Mouse (Mus musculus) MEL (cell line): ENCODE data around the gene Unc13a. TPM values are rescaled to one million over a fixed set of nuclear protein-coding genes. Genes with fewer than 3 reads are reported as not detected.

ENCODE experiments used
- DNase-seq: peaks from one replicate; pipeline ENCODE4 v3.0.0; 2011; ENCODE audit warnings: low read depth, low spot score
- H3K27ac ChIP-seq: 2 replicates; pipeline ENCODE4 v1.5.1; 2012; ENCODE audit warnings: low read depth, mild to moderate bottlenecking, control low read depth, low read length, moderate library complexity; ENCODE audit not compliant: control insufficient read depth
- H3K27me3 ChIP-seq, 2 experiments: fragments of 150-350 bp in 1 of 2; sonication (generic) in 1 of 2; 2 replicates each; pipeline ENCODE4 v1.6.1; 2012; ENCODE audit warnings: low read length in 2 of 2, mild to moderate bottlenecking in 2 of 2, improper control_type of control experiment in 1 of 2, moderate library complexity in 1 of 2; ENCODE audit not compliant: insufficient read depth in 2 of 2, control insufficient read depth in 1 of 2
- H3K36me3 ChIP-seq, 2 experiments: 2 replicates each; pipeline ENCODE4 v1.6.1; 2012 to 2014; ENCODE audit warnings: low read length in 2 of 2, improper control_type of control experiment in 1 of 2, inconsistent platforms in 1 of 2, mild to moderate bottlenecking in 1 of 2; ENCODE audit not compliant: insufficient read depth in 2 of 2, control insufficient read depth in 1 of 2
- H3K4me1 ChIP-seq, 2 experiments: fragments of 150-350 bp in 1 of 2; sonication (generic) in 1 of 2; 2 replicates each; pipeline ENCODE4 v1.6.1; 2012; ENCODE audit warnings: low read length in 2 of 2, improper control_type of control experiment in 1 of 2, mild to moderate bottlenecking in 1 of 2; ENCODE audit not compliant: insufficient read depth in 2 of 2, control insufficient read depth in 1 of 2
- H3K4me3 ChIP-seq, 2 experiments: fragments of 150-350 bp in 1 of 2; sonication (generic) in 1 of 2; 2 replicates each; pipeline ENCODE4 v1.5.1; 2012; ENCODE audit warnings: low read depth in 2 of 2, low read length in 2 of 2, mild to moderate bottlenecking in 2 of 2, moderate library complexity in 2 of 2, control low read depth in 1 of 2, improper control_type of control experiment in 1 of 2; ENCODE audit not compliant: control insufficient read depth in 1 of 2, insufficient read depth in 1 of 2
- H3K79me2 ChIP-seq: 2 replicates; pipeline ENCODE4 v1.6.1; 2012; ENCODE audit warnings: mild to moderate bottlenecking, low read length, moderate library complexity; ENCODE audit not compliant: control insufficient read depth, poor library complexity, insufficient read depth
- H3K9ac ChIP-seq: 2 replicates; pipeline ENCODE4 v1.6.1; 2012; ENCODE audit warnings: low read depth, mild to moderate bottlenecking, control low read depth, low read length, moderate library complexity; ENCODE audit not compliant: control insufficient read depth, poor library complexity, severe bottlenecking
- H3K9me3 ChIP-seq: fragments of 150-350 bp; sonication (generic); replicated peaks from 2 replicates; pipeline ENCODE4 v1.6.1; 2012; ENCODE audit warnings: mild to moderate bottlenecking, low read length, improper control_type of control experiment, moderate library complexity; ENCODE audit not compliant: insufficient read depth
- BHLHE40 ChIP-seq: IDR thresholded peaks from 2 replicates; pipeline ENCODE4 v1.6.1; 2012; ENCODE audit warnings: low read depth, mild to moderate bottlenecking, inconsistent platforms, low read length, improper control_type of control experiment, borderline replicate concordance
- CTCF ChIP-seq, 3 experiments: IDR thresholded peaks in 2 of 3; conservative IDR thresholded peaks in 1 of 3; 2 replicates each; pipeline ENCODE4 v1.5.1; 2011 to 2012; ENCODE audit warnings: low read length in 3 of 3, low read depth in 2 of 3, mild to moderate bottlenecking in 2 of 3, improper control_type of control experiment in 1 of 3, inconsistent platforms in 1 of 3, mixed read lengths in 1 of 3, moderate library complexity in 1 of 3; ENCODE audit not compliant: control insufficient read depth in 1 of 3, insufficient read depth in 1 of 3, poor library complexity in 1 of 3, severe bottlenecking in 1 of 3
- E2F4 ChIP-seq: IDR thresholded peaks from 2 replicates; pipeline ENCODE4 v1.6.1; 2011; ENCODE audit warnings: low read depth, low read length, improper control_type of control experiment, borderline replicate concordance
- KAT2A ChIP-seq: conservative IDR thresholded peaks from 2 replicates; pipeline ENCODE4 v1.6.1; 2012; ENCODE audit warnings: low read depth, low read length, improper control_type of control experiment, inconsistent platforms
- MAFK ChIP-seq: IDR thresholded peaks from 2 replicates; pipeline ENCODE4 v1.6.1; 2011; ENCODE audit warnings: low read depth, mild to moderate bottlenecking, low read length, improper control_type of control experiment, borderline replicate concordance
- MAX ChIP-seq: IDR thresholded peaks from 2 replicates; pipeline ENCODE4 v1.6.1; 2011; ENCODE audit warnings: low read length, improper control_type of control experiment
- MAZ ChIP-seq: IDR thresholded peaks from 2 replicates; pipeline ENCODE4 v1.6.1; 2012; ENCODE audit warnings: low read depth, mild to moderate bottlenecking, inconsistent platforms, low read length, improper control_type of control experiment
- MEF2A ChIP-seq: IDR thresholded peaks from 2 replicates; pipeline ENCODE4 v1.6.1; 2014; ENCODE audit warnings: low read depth, mild to moderate bottlenecking, inconsistent platforms, low read length, improper control_type of control experiment; ENCODE audit not compliant: poor library complexity, insufficient replicate concordance, severe bottlenecking; ENCODE audit errors: extremely low read depth
- MXI1 ChIP-seq: IDR thresholded peaks from 2 replicates; pipeline ENCODE4 v1.6.1; 2011; ENCODE audit warnings: mild to moderate bottlenecking, low read depth, low read length, improper control_type of control experiment
- MYC ChIP-seq: IDR thresholded peaks from 2 replicates; pipeline ENCODE4 v1.6.1; 2011; ENCODE audit warnings: low read depth, mild to moderate bottlenecking, low read length, improper control_type of control experiment, moderate library complexity
- NELFE ChIP-seq: IDR thresholded peaks from 2 replicates; pipeline ENCODE4 v1.6.1; 2011; ENCODE audit warnings: low read depth, low read length, improper control_type of control experiment
- NRF1 ChIP-seq: IDR thresholded peaks from 2 replicates; pipeline ENCODE4 v1.6.1; 2014; ENCODE audit warnings: low read depth, mild to moderate bottlenecking, inconsistent platforms, low read length, improper control_type of control experiment, moderate library complexity; ENCODE audit not compliant: poor library complexity, insufficient read depth, severe bottlenecking
- RAD21 ChIP-seq: IDR thresholded peaks from 2 replicates; pipeline ENCODE4 v1.6.1; 2011; ENCODE audit warnings: mild to moderate bottlenecking, low read depth, low read length, improper control_type of control experiment
- RCOR1 ChIP-seq: IDR thresholded peaks from 2 replicates; pipeline ENCODE4 v1.6.1; 2012; ENCODE audit warnings: low read depth, mild to moderate bottlenecking, inconsistent platforms, low read length, improper control_type of control experiment
- TAL1 ChIP-seq: IDR thresholded peaks from 2 replicates; pipeline ENCODE4 v1.6.1; 2012; ENCODE audit warnings: mild to moderate bottlenecking, inconsistent platforms, low read length, moderate library complexity, mixed read lengths
- TBP ChIP-seq: IDR thresholded peaks from 2 replicates; pipeline ENCODE4 v1.8.0; 2011; ENCODE audit warnings: low read depth, low read length, improper control_type of control experiment
- UBTF ChIP-seq: IDR thresholded peaks from 2 replicates; pipeline ENCODE4 v1.6.1; 2012; ENCODE audit warnings: low read depth, mild to moderate bottlenecking, inconsistent platforms, low read length, improper control_type of control experiment, moderate library complexity, borderline replicate concordance; ENCODE audit not compliant: insufficient read depth
- ZC3H11A ChIP-seq: IDR thresholded peaks from 2 replicates; pipeline ENCODE4 v1.6.1; 2012; ENCODE audit warnings: low read depth, mild to moderate bottlenecking, inconsistent platforms, low read length, improper control_type of control experiment
- ZMIZ1 ChIP-seq: IDR thresholded peaks from 2 replicates; pipeline ENCODE4 v1.6.1; 2012; ENCODE audit warnings: low read depth, mild to moderate bottlenecking, inconsistent platforms, low read length, improper control_type of control experiment, moderate library complexity
- ZNF384 ChIP-seq: IDR thresholded peaks from 2 replicates; pipeline ENCODE4 v1.6.1; 2012; ENCODE audit warnings: low read depth, mild to moderate bottlenecking, inconsistent platforms, low read length, improper control_type of control experiment
- polyA plus RNA-seq, 2 experiments: library from polyadenylated mRNA; stranded (reverse) in 1 of 2; unstranded in 1 of 2; fragments of >175 nt in 1 of 2; fragments of >200 nt in 1 of 2; gene quantifications; 2 replicates each; pipeline versions ENCODE4 v1.2.1 to v1.2.4; 2012; ENCODE audit warnings: low replicate concordance in 2 of 2, low read depth in 1 of 2; ENCODE audit not compliant: insufficient read length in 2 of 2, insufficient read depth in 1 of 2, missing spikeins in 1 of 2
- total RNA-seq: library from RNA; depleted of rRNA; stranded (reverse); fragments of 300-350 nt; gene quantifications from 2 replicates; pipeline ENCODE4 v1.2.3, GENCODE M21; 2012

Gene Unc13a
- total and polyA plus RNA-seq, 3 experiments, result 0.81 to 3.6 TPM; not detected in 1

- no peak for TF ChIP-seq KAT2A
- peak; percentile 57; the same call in 1 of the 2 replicates for TF ChIP-seq ZNF384
- 0 out of 2 replicates have a peak, but pooled peaks have one; percentile 43 for TF ChIP-seq MAFK
- Histone ChIP-seq H3K4me1 (peaks cover 9 to 28% of the 10 kb centered on the region in 2 experiments), H3K9me3 (no peaks in the 10 kb centered on the region), H3K4me3 (no peak overlapping the region), H3K27ac (no peak overlapping the region), H3K79me2 (peaks cover 21% of the 10 kb centered on the region), H3K36me3 (peaks cover 0 to 12% of the 10 kb centered on the region in 2 experiments; a peak in 3 of 4 replicates), H3K9ac (no peak overlapping the region), H3K27me3 (no peaks in the 10 kb centered on the region)
- no peak for DNase-seq
Measured at GRCm38 (mm10) chr8:71594324-71594722, 77.2 kb downstream of the Unc13a start.

GRCm38 (mm10) chr8:71593556-71594323 lies 77.8 kb downstream of the Unc13a start:
- Histone ChIP-seq H3K4me3 (peak overlapping the region in 1 of 2 experiments; percentile 79; a peak in 2 of 4 replicates), H3K4me1 (peaks cover 9 to 28% of the 10 kb centered on the region in 2 experiments)

DNA sequence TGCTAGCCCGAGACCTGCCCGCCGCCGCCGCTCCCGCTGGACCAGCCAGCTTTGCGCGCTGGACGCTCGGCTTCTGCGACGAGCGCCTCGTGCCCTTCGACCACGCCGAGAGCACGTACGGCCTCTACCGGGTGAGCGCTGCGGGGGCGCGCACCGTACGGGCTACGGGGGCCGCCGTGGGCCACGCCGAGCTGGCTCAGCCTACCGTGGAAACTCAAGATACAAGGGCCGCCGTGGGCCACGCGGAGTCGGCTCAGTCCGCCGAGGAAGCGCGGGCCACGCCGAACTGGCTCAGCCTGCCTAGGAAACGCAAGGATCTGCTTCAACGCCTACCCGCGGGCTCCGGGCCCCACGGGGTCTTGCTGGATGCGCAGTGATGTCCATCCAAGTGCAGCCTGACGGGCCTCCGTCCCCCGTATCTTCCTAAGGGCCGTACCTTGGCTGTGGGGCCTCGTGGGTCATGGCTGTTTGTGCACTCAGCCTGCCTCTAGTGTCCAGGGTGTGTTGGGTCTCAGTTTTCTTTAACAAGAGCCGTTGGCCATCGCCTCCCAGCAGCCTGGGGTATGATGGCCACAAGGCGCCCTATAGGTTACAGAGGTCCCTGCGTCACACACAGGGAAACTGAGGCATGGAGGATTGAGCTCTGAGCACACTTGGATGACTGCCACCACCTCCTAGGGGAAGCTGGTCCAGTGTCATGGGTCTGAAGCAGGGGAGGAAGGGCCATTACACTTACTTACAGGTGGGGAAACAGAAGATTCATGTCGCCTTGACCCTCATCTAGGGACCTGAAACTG lies 79.0 kb downstream of the Unc13a start:
- peaks cover 9 to 28% of the 10 kb centered on the region in 2 experiments for H3K4me1 ChIP-seq
- peak overlapping the region; percentile 93 for H3K27ac ChIP-seq
- H3K4me3 ChIP-seq, result peak overlapping the region; percentile 79 to 87
- H3K36me3 ChIP-seq, result peaks cover 0 to 12% of the 10 kb centered on the region in 2 experiments; a peak in 3 of 4 replicates
- DNase-seq, result no peak
- no peaks in the 10 kb centered on the region for H3K27me3 ChIP-seq
- H3K9me3 ChIP-seq, result no peaks in the 10 kb centered on the region
- H3K9ac ChIP-seq, result peak overlapping the region; percentile 89
- peaks cover 21% of the 10 kb centered on the region for H3K79me2 ChIP-seq
- TF ChIP-seq NELFE, result no peak
- no peak for TF ChIP-seq NRF1
- TF ChIP-seq MYC, result peak; percentile 36; the same call in 1 of the 2 replicates
- TF ChIP-seq TBP, result 0 out of 2 replicates have a peak, but pooled peaks have one; percentile 11
- no peak for TF ChIP-seq UBTF
- TF ChIP-seq MAZ, result no peak
- no peak for TF ChIP-seq RAD21
- peak; percentile 26; the same call in 1 of the 2 replicates for TF ChIP-seq MXI1
- no peak for TF ChIP-seq BHLHE40
- TF ChIP-seq CTCF (IDR thresholded peaks at IDR 0.05 in 2 of 3, conservative IDR thresholded peaks at IDR 0.05 in 1 of 3; ENCODE audit: control insufficient read depth in 1 of 3, insufficient read depth in 1 of 3, low read depth in 2 of 3, low read length in 3 of 3, poor library complexity in 1 of 3, severe bottlenecking in 1 of 3), result no peak
- TF ChIP-seq E2F4, result no peak
- no peak for TF ChIP-seq TAL1
- TF ChIP-seq ZMIZ1, result no peak
- TF ChIP-seq RCOR1, result no peak
- TF ChIP-seq ZC3H11A, result no peak
- no peak for TF ChIP-seq MEF2A

More at GRCm38 (mm10) chr8:71593556-71594323, 77.8 kb downstream of the Unc13a start:
- TF ChIP-seq BHLHE40, result no peak
- no peak for TF ChIP-seq TBP
- no peak for TF ChIP-seq MAFK
- no peak for TF ChIP-seq MAX
- TF ChIP-seq ZC3H11A, result no peak
- TF ChIP-seq UBTF, result no peak
- TF ChIP-seq, all 39 proteins: peak for 0
- no peak for DNase-seq
- Histone ChIP-seq H3K9ac (peak overlapping the region; percentile 89; the same call in 1 of the 2 replicates), H3K9me3 (no peaks in the 10 kb centered on the region), H3K27ac (no peak overlapping the region), H3K79me2 (peaks cover 21% of the 10 kb centered on the region), H3K27me3 (no peaks in the 10 kb centered on the region), H3K36me3 (peaks cover 0 to 12% of the 10 kb centered on the region in 2 experiments; a peak in 3 of 4 replicates)
